Mouse (Mus musculus): ENCODE data around the gene Cops6. TPM values are rescaled to one million over a fixed set of nuclear protein-coding genes. Genes with fewer than 3 reads are reported as not detected.

The Cops6 gene
- polyA plus RNA-seq (2012; rRNA removed): 148 and 160 TPM in 2 replicates

DNA sequence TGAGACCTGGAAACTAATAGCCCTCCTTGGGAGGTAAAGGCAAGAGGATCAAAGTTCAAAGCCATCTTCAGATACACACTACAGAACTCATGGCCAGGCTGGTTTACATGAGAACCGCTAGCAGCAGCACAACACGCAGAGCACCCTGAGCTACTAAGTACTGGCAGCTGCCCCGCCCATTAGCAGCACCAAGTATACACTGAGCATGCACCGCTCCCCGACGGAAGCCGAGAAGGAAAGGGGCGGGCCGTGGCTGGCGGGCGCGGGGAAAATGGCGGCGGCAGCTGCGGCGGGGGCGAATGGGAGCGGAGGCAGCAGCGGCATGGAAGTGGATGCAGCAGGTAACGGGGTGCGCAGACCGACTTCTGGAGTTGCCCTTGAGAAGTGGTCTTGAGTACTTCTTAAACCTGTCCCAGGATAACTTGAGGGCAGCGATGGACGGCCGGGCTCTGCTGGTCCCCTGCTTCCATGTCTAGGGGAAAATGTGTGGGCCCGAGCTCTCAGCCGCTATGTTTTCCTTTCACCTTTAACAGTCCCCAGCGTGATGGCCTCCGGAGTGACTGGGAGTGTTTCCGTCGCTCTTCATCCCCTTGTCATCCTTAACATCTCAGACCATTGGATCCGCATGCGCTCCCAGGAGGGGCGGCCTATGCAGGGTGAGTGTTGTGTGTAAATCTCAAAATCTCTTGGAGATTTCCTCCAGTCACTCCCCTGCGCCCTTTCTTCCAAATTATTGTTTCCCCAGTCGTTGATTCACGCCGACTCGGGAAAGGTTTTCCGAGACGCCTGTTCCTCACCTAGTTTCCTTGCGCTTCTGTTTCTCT lies at the start of gene Cops6:
Cops6 (plus strand) TSS at position 230 of the 824 bp plus-strand sequence.
- TF ChIP-seq POLR2A (IDR thresholded peaks at IDR 0.05; ENCODE audit: control insufficient read depth, low read depth, low read length) (peak; percentile 73), CTCF (IDR thresholded peaks at IDR 0.05; ENCODE audit: control insufficient read depth, insufficient read depth, insufficient replicate concordance, low read depth, low read length) (no peak)
- peaks cover 1% of the 10 kb centered on the region; the same call in 1 of the 2 replicates for H3K36me3 ChIP-seq (ENCODE audit: control insufficient read depth, insufficient read depth, low read length)
- peak within 1 kb of the TSS; percentile 41; the same call in 1 of the 2 replicates for H3K27ac ChIP-seq (ENCODE audit: control insufficient read depth, insufficient read depth, low read depth, low read length)
- no peaks in the 10 kb centered on the region; the same call in 1 of the 2 replicates for H3K4me1 ChIP-seq (ENCODE audit: control insufficient read depth, insufficient read depth, low read length)
- H3K27me3 ChIP-seq (ENCODE audit: control insufficient read depth, insufficient read depth, low read length): no peaks in the 10 kb centered on the region
- H3K4me3 ChIP-seq (ENCODE audit: control insufficient read depth, low read depth, low read length): peak within 1 kb of the TSS; percentile 83

DNA sequence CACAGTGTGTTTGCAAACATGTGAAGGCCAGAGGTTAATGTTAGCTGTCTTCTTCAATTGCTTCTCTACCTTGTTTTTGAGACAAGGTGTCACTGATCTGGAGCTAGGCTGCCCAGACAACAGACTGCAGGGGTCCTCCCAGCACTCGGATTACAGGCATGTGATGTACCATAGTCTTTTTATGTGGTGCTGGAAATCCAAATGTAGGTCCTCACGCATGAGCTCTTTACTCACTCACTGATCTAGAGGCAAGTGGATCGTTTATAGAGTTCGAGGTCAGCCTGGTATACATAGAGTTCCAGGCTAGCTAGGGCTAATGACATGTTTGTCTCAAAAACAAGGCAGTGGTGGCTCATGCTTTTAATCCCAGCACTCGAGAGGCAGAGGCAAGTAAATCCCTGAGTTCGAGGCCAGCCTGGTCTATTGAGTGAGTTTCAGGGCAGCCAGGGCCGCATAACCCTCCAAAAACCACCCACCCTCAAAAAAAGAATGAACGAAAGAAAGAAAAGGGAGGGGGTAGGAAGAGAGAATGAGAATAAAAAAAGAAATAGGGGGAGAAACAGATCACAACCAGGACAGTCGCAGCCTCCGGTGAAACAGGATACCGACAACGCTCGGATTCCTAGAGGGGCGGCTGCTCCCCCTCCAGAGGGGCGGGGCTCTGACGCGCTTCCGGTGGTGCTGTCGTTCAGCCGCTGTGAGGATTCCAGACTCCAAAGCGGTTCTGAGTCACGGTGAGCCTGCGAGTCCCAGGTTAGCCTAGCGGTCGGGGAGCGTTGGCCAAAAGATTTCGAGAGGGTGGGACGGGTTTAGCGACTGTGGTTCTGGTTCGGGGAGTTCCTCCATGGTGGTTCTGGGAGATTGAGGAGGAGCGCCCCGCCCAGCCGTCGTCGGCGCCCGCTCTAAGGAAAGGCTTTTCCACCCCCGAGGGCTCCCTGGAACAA lies 44.3 kb upstream of the Cops6 start, which contains the start of gene Zscan21:
Zscan21 (plus strand) TSS at position 649 of the 944 bp plus-strand sequence.
- no peaks in the 10 kb centered on the region for H3K36me3 ChIP-seq (ENCODE audit: control insufficient read depth, insufficient read depth, low read length)
- TF ChIP-seq CTCF (IDR thresholded peaks at IDR 0.05; ENCODE audit: control insufficient read depth, insufficient read depth, insufficient replicate concordance, low read depth, low read length): no peak
- peak; percentile 99 for TF ChIP-seq POLR2A (IDR thresholded peaks at IDR 0.05; ENCODE audit: control insufficient read depth, low read depth, low read length)
- peak within 1 kb of the TSS; percentile 100 for H3K4me3 ChIP-seq (ENCODE audit: control insufficient read depth, low read depth, low read length)
- H3K27me3 ChIP-seq (ENCODE audit: control insufficient read depth, insufficient read depth, low read length): no peaks in the 10 kb centered on the region
- H3K4me1 ChIP-seq (ENCODE audit: control insufficient read depth, insufficient read depth, low read length): no peaks in the 10 kb centered on the region; the same call in 1 of the 2 replicates
- peak within 1 kb of the TSS; percentile 95 for H3K27ac ChIP-seq (ENCODE audit: control insufficient read depth, insufficient read depth, low read depth, low read length)

DNA sequence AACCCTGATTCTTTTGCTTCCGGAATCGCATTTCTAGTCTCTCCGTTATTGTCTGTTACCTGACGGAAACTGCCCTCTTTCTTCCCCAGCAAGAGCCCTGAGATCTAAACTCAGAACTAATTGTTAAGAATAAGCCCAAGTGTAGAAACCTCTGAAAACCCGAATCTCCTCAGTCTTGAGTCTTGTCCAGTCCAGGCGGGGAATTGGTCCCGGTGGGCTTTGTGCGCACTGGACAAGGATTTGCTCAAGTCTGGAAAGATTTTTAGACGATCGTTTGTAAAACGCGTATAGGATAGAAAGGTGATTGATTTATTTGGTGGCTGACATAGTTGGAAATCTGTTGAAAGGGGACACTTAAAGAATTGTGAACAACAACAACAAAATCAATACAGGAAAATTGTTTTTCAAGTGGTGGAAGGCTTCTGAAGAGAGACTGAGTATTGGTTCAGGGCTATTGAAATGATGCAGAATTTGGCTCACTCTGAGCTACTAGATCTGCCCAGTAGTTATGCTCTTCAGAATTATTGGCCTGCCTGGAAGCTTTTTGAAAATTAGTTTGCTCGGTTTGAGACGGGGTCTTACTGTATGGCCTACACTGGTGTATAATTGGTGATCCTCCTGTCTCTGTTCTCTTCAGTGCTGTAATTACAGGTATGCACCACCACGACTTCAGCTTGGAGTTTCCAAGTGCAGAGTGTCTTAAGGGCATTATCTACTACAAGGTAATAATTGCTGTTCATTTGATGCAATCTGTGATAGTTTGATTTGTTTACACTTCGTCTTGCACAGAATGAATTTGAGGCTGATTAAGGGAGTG lies 43.5 kb upstream of the Cops6 start:
- H3K27me3 ChIP-seq (ENCODE audit: control insufficient read depth, insufficient read depth, low read length): no peaks in the 10 kb centered on the region
- H3K4me1 ChIP-seq (ENCODE audit: control insufficient read depth, insufficient read depth, low read length): no peaks in the 10 kb centered on the region; the same call in 1 of the 2 replicates
- H3K4me3 ChIP-seq (ENCODE audit: control insufficient read depth, low read depth, low read length): peak overlapping the region; percentile 100
- no peaks in the 10 kb centered on the region for H3K36me3 ChIP-seq (ENCODE audit: control insufficient read depth, insufficient read depth, low read length)
- H3K27ac ChIP-seq (ENCODE audit: control insufficient read depth, insufficient read depth, low read depth, low read length): peak overlapping the region; percentile 95
- TF ChIP-seq POLR2A (IDR thresholded peaks at IDR 0.05; ENCODE audit: control insufficient read depth, low read depth, low read length) (no peak), CTCF (IDR thresholded peaks at IDR 0.05; ENCODE audit: control insufficient read depth, insufficient read depth, insufficient replicate concordance, low read depth, low read length) (no peak)

DNA sequence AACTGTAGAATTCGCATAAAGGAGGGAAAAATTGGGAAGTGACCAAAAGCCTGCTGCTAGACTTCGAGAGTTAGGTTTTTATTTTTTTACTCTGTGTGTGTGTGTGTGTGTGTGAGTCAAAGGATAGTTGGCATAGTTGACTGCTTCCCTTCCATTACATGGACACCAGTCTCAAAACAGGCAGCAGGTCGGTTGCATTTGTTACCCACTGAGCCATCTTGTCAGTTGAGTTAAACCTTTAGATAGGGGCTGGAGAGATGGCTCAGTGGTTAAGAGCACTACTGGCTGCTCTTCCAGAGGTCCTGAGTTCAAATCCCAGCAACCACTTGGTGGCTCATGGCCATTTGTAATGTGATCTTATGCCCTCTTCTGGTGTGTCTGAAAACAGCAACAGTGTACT lies 42.8 kb upstream of the Cops6 start:
- no peak overlapping the region for H3K27ac ChIP-seq (ENCODE audit: control insufficient read depth, insufficient read depth, low read depth, low read length)

DNA sequence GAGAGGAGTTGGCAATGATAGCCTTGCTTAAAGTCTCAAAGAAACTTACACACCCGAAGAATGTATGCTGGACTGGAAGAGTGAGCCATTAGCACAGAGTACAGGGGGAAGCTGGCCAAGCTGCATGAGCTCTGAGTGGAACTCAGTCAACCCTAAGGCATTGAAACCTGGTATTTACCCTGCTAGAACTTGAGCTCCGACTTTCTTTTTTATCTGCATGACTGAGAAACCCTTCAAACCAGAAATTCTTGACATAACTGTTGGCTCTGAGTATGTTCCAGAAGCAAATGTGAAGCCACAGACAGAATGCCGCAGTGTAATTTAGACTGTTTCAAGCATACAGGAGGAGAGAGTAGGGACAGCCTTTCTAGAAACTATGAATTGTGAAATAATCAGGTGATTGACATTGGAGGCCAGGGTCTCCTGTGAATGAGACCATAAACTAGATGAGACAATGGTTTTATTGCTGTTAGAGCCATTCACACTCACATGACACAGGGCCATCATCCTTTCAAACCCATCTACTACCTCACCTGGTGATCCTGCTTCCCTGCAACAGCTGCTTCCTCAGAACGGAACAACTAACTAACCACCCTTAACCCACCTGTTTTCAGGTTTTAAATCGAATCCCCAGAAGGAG lies 28.3 kb upstream of the Cops6 start:
- no peak overlapping the region for H3K4me3 ChIP-seq (ENCODE audit: control insufficient read depth, low read depth, low read length)
- no peaks in the 10 kb centered on the region for H3K4me1 ChIP-seq (ENCODE audit: control insufficient read depth, insufficient read depth, low read length)
- no peak overlapping the region for H3K27ac ChIP-seq (ENCODE audit: control insufficient read depth, insufficient read depth, low read depth, low read length)
- no peaks in the 10 kb centered on the region for H3K27me3 ChIP-seq (ENCODE audit: control insufficient read depth, insufficient read depth, low read length)
- H3K36me3 ChIP-seq (ENCODE audit: control insufficient read depth, insufficient read depth, low read length): peaks cover 2% of the 10 kb centered on the region; the same call in 1 of the 2 replicates
- TF ChIP-seq POLR2A (IDR thresholded peaks at IDR 0.05; ENCODE audit: control insufficient read depth, low read depth, low read length) (no peak), CTCF (IDR thresholded peaks at IDR 0.05; ENCODE audit: control insufficient read depth, insufficient read depth, insufficient replicate concordance, low read depth, low read length) (no peak)

More for the DNA sequence above, 42.8 kb upstream of the Cops6 start:
- Histone ChIP-seq H3K4me3 (ENCODE audit: control insufficient read depth, low read depth, low read length) (peak overlapping the region; percentile 100; the same call in 1 of the 2 replicates), H3K27me3 (ENCODE audit: control insufficient read depth, insufficient read depth, low read length) (no peaks in the 10 kb centered on the region), H3K36me3 (ENCODE audit: control insufficient read depth, insufficient read depth, low read length) (no peaks in the 10 kb centered on the region), H3K4me1 (ENCODE audit: control insufficient read depth, insufficient read depth, low read length) (no peaks in the 10 kb centered on the region; the same call in 1 of the 2 replicates)
- TF ChIP-seq CTCF (IDR thresholded peaks at IDR 0.05; ENCODE audit: control insufficient read depth, insufficient read depth, insufficient replicate concordance, low read depth, low read length): no peak
- TF ChIP-seq POLR2A (IDR thresholded peaks at IDR 0.05; ENCODE audit: control insufficient read depth, low read depth, low read length): no peak

DNA sequence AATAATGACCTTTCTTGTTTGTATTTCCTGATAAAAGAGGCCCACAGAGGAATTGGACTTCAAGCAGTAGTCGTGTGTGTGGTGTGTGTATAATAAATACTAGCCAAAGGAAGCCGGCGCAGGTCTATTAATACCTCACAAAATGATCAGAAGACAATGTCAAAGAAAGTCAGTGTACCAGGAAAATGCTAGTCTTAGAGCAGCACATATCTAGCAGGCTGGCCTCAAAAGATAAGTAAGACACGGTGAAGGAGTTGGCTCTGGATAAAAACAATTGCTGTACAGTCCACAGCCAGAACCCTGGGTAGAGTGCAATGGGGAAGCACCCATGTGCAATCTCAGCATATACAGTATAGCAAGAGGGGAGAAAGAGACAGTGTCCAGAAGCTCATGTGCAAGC lies 23.6 kb upstream of the Cops6 start:
- no peaks in the 10 kb centered on the region for H3K27me3 ChIP-seq (ENCODE audit: control insufficient read depth, insufficient read depth, low read length)
- no peak overlapping the region for H3K27ac ChIP-seq (ENCODE audit: control insufficient read depth, insufficient read depth, low read depth, low read length)
- no peak overlapping the region for H3K4me3 ChIP-seq (ENCODE audit: control insufficient read depth, low read depth, low read length)
- no peaks in the 10 kb centered on the region for H3K36me3 ChIP-seq (ENCODE audit: control insufficient read depth, insufficient read depth, low read length)
- no peak for TF ChIP-seq CTCF (IDR thresholded peaks at IDR 0.05; ENCODE audit: control insufficient read depth, insufficient read depth, insufficient replicate concordance, low read depth, low read length)
- no peak for TF ChIP-seq POLR2A (IDR thresholded peaks at IDR 0.05; ENCODE audit: control insufficient read depth, low read depth, low read length)
- no peaks in the 10 kb centered on the region for H3K4me1 ChIP-seq (ENCODE audit: control insufficient read depth, insufficient read depth, low read length)

All from testis, adult 2 months (tissue).